Mouse (Mus musculus): ENCODE data around the gene Rc3h2.

The Rc3h2 gene

GRCm38 (mm10) chr2:37370651-37371050 is 52.1 kb downstream of the Rc3h2 start:
- TF ChIP-seq GATA4 (IDR thresholded peaks at IDR 0.05; ENCODE audit: insufficient replicate concordance, low read length): no peak

GRCm38 (mm10) chr2:37359908-37360307 is 62.8 kb downstream of the Rc3h2 start:
- no peak for TF ChIP-seq GATA4 (IDR thresholded peaks at IDR 0.05; ENCODE audit: insufficient replicate concordance, low read length)

- peak; percentile 61; the same call in 1 of the 2 replicates for TF ChIP-seq GATA4 (IDR thresholded peaks at IDR 0.05; ENCODE audit: insufficient replicate concordance, low read length)
Measured at GRCm38 (mm10) chr2:37358633-37359540, 63.8 kb downstream of the Rc3h2 start, which contains the start of gene Pdcl. Pdcl (minus strand) TSS chr2:37359332.

- TF ChIP-seq GATA4 (IDR thresholded peaks at IDR 0.05; ENCODE audit: insufficient replicate concordance, low read length): no peak
Measured at GRCm38 (mm10) chr2:37355571-37355970, 67.1 kb downstream of the Rc3h2 start.

- TF ChIP-seq GATA4 (IDR thresholded peaks at IDR 0.05; ENCODE audit: insufficient replicate concordance, low read length): no peak
Measured at GRCm38 (mm10) chr2:37351671-37352070, 71.0 kb downstream of the Rc3h2 start.

- no peak for TF ChIP-seq GATA4 (IDR thresholded peaks at IDR 0.05; ENCODE audit: insufficient replicate concordance, low read length)
Measured at GRCm38 (mm10) chr2:37338497-37339187, 84.1 kb downstream of the Rc3h2 start.

- no peak for TF ChIP-seq GATA4 (IDR thresholded peaks at IDR 0.05; ENCODE audit: insufficient replicate concordance, low read length)
Measured at GRCm38 (mm10) chr2:37333321-37333720, 89.4 kb downstream of the Rc3h2 start.

GRCm38 (mm10) chr2:37326215-37326614 is 96.5 kb downstream of the Rc3h2 start, which contains the start of gene Olfr368:
Olfr368 (plus strand) TSS chr2:37326515.
- no peak for TF ChIP-seq GATA4 (IDR thresholded peaks at IDR 0.05; ENCODE audit: insufficient replicate concordance, low read length)

Measured in liver, adult (tissue).